Mouse (Mus musculus): ENCODE measurements around the gene Nckap5.

DNA sequence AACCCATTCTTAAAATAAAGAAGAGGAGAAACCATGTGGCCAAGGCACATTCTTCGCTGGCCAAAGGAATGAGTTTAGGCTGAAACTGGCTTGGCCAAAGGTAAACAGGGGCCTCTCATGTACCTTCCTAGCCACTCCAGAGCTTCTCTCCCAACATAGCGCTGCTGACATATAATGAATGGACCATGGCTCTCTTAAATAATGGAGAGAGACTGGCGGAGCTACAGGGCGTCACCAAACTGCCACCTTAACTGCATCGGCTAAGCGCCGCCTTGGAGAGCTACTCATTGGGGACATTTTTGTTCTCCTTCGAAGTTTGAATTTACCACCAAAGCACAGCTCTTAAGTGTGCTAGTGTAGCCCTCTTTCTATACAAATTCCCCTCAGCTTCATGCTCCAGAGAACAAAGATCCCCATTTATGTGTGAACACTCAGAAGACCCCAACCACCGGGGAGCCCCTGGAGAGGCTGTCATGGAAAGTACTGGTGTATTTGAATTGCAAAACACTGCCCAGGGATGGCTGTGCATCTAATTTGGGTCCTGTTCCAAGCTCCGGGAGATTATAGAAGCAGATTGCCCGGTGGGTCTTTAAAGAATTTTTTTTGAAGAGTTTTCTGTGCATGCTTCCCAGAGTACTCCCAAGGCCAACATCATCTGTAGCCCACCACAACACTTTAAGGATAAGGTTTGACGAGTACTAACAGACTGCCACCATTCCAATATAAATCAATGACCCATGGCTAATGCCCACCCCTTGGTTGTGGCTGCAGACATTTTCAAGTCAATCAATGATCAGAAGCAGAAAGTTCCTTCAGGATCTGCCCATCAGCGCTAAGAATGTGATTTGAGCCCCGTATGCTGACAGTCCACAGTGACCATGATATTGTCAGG is 224.2 kb downstream of the Nckap5 start:
- TF ChIP-seq EP300 (IDR thresholded peaks at IDR 0.05; ENCODE audit: low read depth) (no peak), CTCF (IDR thresholded peaks at IDR 0.05; ENCODE audit: low read depth) (no peak)

All from liver, embryonic 14.5 days (tissue).